Mouse (Mus musculus): ENCODE measurements at regions not wholly inside any gene's neighbourhood (a gene's known extent, or its start where the extent isn't known, plus 50 kb on each side); places are given as distances from the start of the nearest gene placed in this dataset.

- no peak for DNase-seq
These were observed 86.9 kb downstream of the Ndufa10 start for GRCm38 (mm10) chr1:92386752-92387151.

DNA sequence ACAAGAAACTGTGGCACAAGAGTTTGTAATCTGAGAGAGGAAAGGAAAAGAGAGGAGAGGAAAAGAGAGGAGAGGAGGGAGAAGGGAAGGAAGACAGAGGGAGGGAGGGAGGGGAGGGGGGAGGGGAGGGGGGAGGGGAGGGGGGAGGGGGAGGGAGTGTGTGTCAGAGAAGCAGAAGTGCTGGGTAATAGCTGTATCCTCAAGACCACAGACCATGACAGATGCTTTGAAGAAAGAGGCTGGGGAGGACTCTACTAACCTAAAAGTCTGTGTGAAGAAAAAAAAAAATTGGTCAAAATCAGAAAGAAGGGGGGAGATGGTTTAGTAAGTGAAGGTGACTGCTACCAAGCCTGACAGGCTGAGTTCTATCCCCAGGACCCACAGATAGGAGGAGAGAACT lies 88.7 kb downstream of the Ndufa10 start:
- no peak for DNase-seq

DNA sequence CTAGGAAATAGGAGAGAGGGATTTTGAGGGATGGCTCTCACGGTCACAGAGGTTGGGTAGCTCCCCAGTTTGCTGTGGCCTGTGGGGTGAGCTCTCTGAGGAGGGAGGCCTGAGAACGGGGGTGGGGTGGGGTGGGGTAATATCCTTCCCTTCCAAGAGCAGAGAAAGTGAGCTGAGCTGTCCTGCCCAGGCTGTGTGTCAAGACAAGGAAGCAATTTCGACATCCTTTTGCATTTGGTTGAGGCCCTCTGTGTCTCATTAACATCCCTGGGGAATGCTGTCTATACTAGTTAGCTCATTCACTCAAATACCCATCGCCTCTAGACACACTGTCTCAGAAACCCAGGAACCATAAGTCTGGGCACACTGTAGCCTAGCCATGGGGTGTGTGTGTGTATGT lies 89.9 kb downstream of the Ndufa10 start:
- no peak for DNase-seq

DNA sequence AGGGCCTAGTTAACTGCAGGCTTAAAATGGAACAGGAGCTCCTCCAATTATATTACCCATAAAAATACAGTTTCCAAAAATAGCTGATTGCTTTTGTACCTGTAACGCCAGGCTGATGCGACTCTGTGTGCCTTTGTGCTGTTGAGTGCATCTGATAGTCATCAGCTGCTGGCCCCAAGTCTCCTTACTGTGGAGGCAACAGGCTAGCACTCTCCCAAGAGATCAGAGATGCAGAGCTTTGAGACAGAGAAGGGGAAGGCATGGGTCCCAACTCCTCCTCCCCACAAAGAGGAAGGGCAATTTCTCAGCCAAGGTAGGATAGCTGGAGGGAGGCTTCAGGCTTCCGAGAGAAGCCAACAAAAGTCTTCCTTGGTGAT lies 94.2 kb downstream of the Ndufa10 start:
- no peak for DNase-seq

GRCm38 (mm10) chr1:92378741-92379509 lies 94.7 kb downstream of the Ndufa10 start:
- peak; percentile 10 to 15 for DNase-seq

- no peak for DNase-seq
These were observed 97.2 kb downstream of the Ndufa10 start for GRCm38 (mm10) chr1:92376456-92376855.

GRCm38 (mm10) chr1:92372222-92372990 lies 101.3 kb downstream of the Ndufa10 start:
- no peak for DNase-seq

DNA sequence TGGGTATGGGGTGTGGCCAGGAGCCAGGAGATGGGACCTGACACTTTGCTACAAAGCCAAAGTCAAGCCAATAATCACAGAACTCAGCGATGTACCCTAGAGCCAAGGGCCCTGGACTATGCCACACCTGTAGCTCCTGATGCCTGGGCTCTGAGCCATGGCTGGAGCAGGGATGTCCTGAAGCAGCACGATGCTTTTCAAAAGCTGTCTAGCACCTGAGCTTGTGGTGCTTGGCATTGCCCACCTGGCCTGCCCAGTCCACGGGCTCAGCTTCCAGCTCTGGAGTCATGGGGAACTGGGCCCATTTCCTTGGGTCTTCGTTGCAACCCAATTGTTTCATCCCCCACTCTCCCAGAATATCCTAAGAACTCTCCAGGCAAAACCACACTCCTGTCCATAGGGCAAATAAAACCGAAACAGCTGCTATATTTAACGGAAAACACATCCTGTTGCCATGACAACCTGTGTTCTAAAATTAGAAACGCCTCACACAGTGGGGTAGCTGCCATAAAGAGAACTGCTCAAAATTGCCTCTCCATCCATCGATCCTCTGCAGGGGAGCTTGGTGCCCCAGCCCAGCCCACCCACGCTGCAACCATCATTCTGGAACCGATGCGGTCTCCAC lies 102.2 kb downstream of the Ndufa10 start:
- DNase-seq: no peak

DNA sequence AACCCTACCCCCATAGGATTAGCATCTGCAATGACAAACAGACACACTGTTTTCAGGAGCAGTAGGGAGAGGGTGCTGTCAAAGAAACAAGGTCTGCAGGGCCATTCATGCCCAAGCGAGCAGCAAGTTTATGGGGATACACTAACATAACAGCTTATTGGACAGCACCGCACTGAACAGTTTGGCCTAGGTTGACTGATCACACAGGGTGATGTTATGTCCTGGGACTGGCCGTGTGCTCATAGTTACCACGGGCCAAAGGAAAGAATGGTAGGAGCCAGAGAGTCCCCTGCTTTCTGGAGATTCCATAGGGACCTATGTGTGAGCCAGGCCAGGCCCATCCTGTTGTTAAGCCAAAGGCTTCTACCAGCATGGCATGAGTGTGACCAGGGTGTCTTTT lies 102.8 kb downstream of the Ndufa10 start:
- no peak for DNase-seq

DNA sequence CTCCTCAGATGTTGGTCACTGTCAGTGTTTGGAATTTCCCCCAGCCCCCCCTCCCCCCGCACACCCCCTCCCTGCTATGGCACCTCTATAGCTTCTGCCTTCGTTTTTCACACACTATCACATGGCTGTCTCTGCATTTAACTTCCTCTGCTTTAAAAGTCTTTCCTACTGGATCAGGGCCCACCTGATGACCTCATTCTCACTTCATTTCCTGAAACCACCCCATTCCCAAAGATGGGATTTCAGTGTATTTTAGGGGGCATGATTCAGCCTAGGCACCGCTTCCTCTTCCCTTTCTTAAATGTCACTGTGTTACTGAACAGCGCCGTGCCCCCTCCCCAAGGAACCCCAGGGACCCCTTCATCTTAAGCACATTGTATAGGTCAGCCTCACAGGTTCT lies 103.7 kb downstream of the Ndufa10 start:
- no peak for DNase-seq

DNA sequence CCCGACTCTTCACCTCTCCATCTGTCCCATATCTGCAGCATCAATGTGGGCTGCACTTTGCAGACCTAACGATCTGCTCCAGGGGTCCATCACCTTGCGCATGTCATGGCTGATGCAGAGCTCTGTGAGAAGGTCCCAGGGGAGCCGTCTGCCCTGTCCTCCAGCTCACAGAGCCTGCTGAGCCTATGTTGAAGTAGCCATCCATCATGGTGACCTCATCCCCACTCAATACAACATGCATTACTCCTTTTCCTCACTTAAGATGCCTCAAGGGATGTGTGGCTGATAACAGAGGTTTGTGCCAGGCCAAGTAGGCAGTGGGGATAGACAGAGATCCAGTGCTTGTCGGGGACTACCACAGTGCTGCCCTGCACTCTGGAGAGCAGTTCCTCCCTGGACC lies 107.4 kb downstream of the Ndufa10 start:
- no peak for DNase-seq

GRCm38 (mm10) chr1:92365366-92366075 lies 108.1 kb downstream of the Ndufa10 start:
- DNase-seq: no peak

GRCm38 (mm10) chr1:92361677-92362076 lies 112.0 kb downstream of the Ndufa10 start:
- DNase-seq: no peak

DNA sequence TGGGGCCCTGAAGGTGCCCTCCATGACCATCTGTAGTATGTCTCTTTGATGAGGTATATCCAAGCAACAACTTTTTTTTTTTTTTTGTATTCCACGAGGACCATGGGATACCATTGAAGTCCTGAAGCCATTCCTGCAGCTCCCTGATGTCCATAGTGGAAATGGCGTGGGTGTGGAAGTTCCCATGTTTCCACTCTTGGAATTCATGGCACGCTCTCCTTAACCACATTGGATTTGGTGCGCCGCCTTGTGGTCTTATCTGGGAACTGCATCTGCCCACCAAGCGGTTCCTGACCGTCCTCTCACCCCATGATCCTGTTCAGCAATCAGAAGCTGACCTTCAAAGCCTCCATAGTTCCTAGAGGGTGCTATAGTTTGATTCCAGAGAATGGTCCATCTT lies 113.4 kb downstream of the Ndufa10 start:
- peak; percentile 79 to 84 for DNase-seq

DNA sequence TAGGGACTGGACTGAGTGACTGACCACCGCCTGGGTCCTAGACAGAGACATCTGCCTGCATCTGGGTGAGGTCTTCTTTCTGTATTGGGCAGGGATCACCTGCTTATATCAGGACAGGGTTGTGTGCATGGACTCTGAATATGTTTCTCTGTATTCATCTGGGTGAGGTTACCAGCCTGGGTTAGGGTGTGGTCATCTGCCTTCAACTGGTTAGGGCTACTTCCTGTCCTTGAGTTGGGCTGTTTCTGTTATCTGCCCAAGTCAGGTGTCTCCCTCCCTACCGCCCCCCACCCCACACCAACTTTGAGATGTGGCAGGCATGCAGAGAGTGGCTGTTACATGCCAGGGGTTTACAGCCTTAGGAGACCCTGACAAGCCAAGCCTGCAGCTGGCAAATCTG lies 114.2 kb downstream of the Ndufa10 start:
- no peak for DNase-seq

DNA sequence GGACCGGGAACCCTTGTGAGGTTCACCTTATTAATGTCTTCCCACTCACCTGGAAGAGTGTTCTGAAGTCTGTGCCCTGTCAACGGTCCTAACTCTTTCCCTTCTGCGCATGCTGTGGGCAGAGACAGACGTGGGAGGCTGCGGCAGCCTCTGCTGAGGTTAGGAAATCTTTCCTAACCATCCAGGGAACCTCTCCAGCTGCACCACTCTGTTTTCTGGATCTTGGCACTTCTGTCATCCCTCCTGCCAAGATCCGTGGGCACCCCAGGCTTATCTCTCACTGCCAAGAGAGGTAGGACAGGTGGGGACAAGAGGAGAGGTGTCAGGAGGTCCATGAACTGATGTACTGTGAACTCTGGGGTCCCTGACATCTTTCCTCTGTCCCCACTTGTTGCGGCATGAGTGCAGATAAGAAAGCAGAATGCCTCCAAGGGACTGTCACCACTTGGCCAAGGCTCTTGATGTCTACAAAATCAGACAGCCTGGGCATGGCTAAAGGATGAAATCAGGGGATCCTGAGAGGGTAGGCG lies 114.8 kb downstream of the Ndufa10 start:
- no peak for DNase-seq

DNA sequence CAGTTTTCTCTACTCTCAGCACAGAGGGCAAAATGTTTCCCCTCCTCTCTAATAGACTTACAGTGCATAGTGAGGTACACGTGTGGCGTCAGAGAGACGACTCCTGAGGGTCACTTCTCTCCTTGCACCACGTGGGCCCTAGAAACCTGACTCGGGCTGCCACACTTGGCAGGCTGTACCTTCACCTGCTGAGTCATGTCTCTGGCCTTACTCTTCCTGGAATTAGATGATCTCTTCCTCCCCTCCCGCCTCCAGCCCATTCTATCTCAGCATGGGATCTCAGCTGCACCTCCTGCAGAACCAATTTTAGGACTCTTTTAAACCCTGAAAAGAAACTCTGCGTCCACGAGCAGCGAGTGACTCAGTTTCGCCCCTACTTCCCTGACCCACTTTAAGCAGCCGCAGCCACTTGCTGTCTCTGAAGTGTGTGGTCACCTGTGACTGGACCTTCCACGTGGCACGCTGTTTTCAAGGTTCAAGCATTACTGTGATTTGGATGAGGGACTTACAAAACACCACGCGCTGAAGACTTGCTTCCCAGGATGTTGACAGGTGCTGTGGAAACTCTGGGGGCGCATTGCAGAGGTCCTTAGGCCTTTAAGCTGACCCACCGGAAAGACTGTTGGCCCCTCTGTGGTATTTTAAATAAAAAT lies 125.2 kb downstream of the Ndufa10 start:
- peak; percentile 35 to 60 for DNase-seq

DNA sequence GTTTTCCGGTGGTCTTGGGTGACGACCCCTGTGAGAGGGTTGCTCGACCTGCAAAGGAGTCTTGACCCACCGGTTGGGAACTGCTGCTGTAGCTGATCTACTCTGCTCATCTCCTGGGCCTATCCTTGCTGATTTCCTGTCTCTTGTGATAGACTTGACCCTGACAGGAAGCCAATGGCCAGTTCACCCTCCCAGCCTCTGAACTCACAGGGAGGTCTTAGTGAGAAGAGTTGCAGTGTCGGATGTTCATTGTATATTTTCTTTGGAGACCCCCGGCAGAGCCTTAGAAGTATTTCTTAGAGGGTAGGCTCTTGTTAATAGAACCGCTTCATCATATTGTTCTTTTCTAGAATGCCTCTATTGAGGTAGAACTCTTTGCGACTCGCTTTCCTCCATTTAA lies 126.0 kb downstream of the Ndufa10 start:
- DNase-seq: no peak

DNA sequence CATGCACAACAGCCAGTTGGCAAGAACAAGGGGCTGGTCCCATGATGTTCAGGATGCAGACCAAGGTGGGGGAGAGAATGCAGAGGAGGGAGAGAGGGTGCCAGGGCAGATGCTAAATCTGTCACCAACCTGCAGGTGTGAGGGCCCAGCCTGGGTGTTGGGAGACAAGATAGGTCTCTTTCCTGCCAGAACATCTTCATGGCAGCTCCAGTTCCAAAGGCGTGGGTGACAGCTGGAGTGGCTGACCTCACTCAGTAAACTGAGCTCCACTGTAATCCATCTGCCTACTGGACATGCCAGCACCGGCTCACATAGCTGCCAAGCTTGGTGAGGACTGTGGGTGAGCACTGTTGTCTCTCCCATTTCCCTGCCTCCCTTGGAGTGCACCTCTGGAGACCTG lies 129.9 kb downstream of the Ndufa10 start:
- DNase-seq: no peak

DNA sequence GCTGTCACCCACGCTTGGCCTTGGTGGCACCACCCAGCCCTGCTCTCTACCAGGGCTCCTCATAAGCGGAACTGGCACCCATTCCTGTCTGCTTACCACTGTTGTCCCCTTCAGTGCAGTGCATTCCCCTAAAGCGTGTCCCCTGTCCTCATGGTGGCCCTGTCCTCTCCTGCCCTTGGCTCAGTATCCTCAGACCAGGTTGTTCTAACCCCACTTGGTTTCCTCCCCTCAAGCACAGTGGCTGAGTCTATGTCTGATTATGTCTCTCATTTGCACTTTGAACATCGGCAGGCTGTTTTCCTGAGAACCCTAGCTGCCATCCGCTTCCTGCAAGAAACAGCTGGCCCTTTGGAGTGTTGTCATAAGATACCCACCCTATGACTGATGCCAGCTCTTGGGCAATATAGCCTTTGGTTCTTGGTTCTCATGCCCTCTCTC lies 130.5 kb downstream of the Ndufa10 start:
- no peak for DNase-seq

DNA sequence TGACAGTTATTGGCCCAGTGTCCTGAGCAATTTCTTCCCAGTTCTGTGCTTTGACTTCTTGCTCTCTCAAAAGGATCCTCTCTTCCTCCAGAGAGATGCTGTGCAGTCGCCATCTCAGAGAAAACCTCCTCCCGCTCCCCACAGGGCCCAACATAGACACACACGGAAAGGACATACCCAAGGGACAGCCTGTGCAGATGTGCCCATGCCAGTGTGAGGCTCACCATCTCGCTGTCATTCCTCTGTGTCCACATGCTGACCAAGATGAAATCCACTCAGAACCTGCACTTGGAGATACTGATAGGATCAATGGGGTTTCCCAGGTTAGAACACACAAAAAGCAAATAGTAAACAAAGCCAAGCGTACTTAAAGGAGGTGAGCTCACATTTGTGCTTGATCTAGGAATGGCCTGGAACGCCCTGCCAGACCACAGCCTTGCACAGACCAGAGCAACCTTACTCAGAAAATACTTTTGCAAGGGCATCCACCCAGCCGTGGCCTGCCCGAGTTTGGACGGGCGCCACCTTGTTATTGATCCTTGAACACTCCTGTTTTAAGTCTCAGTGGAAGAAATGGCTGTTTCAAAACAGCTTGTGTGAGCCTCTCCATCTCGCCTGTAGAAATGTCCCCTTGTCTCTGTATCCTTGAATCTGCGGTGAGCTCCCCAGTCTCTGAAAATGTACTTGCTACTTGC lies 131.7 kb downstream of the Ndufa10 start:
- DNase-seq: peak in 1 of 2 experiments; percentile 56

All from adrenal gland, postnatal 36 days (tissue).